Mouse (Mus musculus) cortical plate, adult 2 months (tissue): ENCODE measurements at regions not wholly inside any gene's neighbourhood (a gene's known extent, or its start where the extent isn't known, plus 50 kb on each side); places are given as distances from the start of the nearest gene placed in this dataset.

Experiments
- H3K27ac ChIP-seq: fragments of 200-500 bp; 2 replicates; pipeline ENCODE4 v1.5.1; 2012; ENCODE audit warnings: low read length, control low read depth, inconsistent platforms; ENCODE audit not compliant: insufficient read depth
- H3K4me1 ChIP-seq: fragments of 200-500 bp; 2 replicates; pipeline ENCODE4 v1.6.1; 2011; ENCODE audit warnings: low read length; ENCODE audit not compliant: control insufficient read depth, insufficient read depth
- H3K4me3 ChIP-seq: fragments of 200-500 bp; 2 replicates; pipeline ENCODE4 v1.5.1; 2011; ENCODE audit warnings: mild to moderate bottlenecking, low read length, control low read depth; ENCODE audit not compliant: insufficient read depth
- CTCF ChIP-seq: fragments of 200-500 bp; IDR thresholded peaks from 2 replicates; pipeline ENCODE4 v1.5.1; 2011; ENCODE audit warnings: mild to moderate bottlenecking, control low read depth, low read length; ENCODE audit not compliant: insufficient read depth; ENCODE audit errors: extremely low read depth
- POLR2A ChIP-seq: fragments of 200-500 bp; IDR thresholded peaks from 2 replicates; pipeline ENCODE4 v1.6.1; 2011; ENCODE audit warnings: mild to moderate bottlenecking, low read length, control low read depth; ENCODE audit not compliant: insufficient read depth; ENCODE audit errors: extremely low read depth

DNA sequence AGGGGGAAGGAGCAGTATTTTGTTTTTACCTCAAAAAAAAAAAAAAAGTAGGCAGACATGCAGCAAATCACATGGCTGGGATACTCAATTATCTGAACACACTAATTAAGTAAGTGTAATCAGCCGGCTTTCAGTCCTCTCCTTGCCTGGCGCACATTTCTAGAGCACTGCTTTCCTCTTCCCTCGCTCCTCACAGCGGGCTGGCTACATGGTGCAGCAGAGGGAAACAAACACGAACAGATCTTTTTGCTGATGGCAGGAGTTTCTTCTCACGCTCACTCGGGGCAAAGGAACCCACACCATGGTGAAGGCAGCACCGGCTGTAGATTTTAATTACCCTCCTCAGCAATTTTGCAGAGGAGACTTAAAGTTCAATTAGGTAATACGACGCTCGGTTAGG, 169.7 kb upstream of the Azi2 start:
- TF ChIP-seq CTCF (no peak), POLR2A (no peak)
- Histone ChIP-seq H3K27ac (no peak overlapping the region), H3K4me1 (no peaks in the 10 kb centered on the region), H3K4me3 (peak overlapping the region; percentile 20; the same call in 1 of the 2 replicates)

- H3K4me1 ChIP-seq: no peaks in the 10 kb centered on the region
- no peak overlapping the region for H3K27ac ChIP-seq
- no peak overlapping the region for H3K4me3 ChIP-seq
- TF ChIP-seq CTCF: no peak
- no peak for TF ChIP-seq POLR2A
Observed at GRCm38 (mm10) chr9:117863944-117864343, 176.4 kb upstream of the Azi2 start.

DNA sequence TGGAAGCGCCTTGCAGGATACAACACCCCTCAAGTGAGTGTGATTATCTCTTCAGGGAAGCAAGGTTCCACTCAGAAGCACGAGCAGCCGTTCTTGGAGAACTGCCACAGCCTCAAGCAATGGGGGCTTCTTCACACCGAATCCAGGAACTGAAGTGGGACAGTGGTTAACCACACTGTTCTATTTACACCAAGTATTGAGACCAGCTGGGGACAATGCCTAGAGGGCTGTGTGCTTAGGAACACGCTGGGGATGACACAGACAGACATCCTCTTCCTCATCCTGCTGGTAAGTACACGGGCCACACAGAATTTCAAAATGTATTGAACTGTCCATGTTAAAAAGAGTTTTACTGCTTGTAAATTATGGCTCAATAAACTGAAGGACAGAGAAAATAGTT, 177.0 kb upstream of the Azi2 start:
- TF ChIP-seq POLR2A (no peak), CTCF (no peak)
- H3K4me3 ChIP-seq: no peak overlapping the region
- H3K4me1 ChIP-seq: no peaks in the 10 kb centered on the region
- no peak overlapping the region for H3K27ac ChIP-seq

DNA sequence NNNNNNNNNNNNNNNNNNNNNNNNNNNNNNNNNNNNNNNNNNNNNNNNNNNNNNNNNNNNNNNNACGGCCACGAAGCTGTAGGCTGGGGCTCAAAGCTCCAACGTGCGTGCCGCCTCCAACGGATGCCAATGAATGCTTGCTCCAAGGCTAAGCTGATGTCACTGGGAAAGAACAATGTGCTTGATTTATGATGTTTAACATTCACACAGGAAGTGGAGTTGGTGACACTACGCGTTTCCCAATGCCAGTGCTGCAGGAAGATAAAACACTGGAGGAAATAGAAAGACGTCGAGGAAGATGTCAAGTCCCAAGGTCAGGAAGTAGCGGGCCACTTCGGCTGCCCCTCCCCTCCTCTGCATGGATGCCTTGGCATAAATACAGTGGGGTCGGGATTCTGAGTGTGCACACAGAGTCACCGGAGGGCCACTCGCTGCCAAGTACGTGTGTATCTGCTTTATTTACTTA, 180.7 kb upstream of the Azi2 start:
- no peak overlapping the region for H3K27ac ChIP-seq

GRCm38 (mm10) chr9:117843531-117843930, 196.8 kb upstream of the Azi2 start:
- Histone ChIP-seq H3K27ac (no peak overlapping the region), H3K4me3 (no peak overlapping the region), H3K4me1 (no peaks in the 10 kb centered on the region)
- TF ChIP-seq CTCF (no peak), POLR2A (no peak)

More for the DNA sequence above, 180.7 kb upstream of the Azi2 start:
- Histone ChIP-seq H3K4me1 (no peaks in the 10 kb centered on the region), H3K4me3 (no peak overlapping the region)
- TF ChIP-seq CTCF (no peak), POLR2A (no peak)

DNA sequence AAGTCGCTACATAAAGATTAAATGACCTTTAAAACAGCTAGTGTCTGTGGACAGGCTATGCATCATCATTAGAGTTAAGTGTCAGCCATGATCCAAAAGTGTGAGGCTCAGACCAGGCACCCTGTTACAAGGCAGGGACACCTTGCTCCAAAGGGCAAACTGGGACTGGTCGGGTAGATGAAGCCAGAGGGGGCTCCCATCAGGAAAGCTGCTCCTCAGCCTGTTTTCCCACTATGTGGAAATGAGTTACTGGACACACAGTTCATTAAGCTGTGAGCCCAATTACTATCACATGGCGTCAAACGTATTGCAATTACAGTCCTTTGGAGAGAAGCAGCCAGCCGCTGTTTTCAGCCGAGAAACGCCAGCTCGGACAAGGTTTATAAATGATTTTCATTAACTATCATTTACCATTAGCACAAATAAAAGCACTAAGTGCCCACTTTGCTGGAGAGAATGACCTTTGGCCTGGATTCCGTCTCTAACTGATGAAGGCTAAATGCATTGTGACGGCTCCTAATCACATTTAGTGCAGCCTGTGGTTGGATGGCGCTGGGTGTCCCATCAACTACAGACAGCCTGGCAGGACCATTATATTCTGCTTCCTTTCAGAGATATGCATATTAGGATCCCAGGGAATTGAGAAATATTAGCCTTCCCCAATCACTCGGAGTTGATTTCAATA, 203.5 kb upstream of the Azi2 start:
- no peak for TF ChIP-seq POLR2A
- TF ChIP-seq CTCF: no peak
- Histone ChIP-seq H3K4me1 (no peaks in the 10 kb centered on the region), H3K27ac (no peak overlapping the region), H3K4me3 (no peak overlapping the region)

DNA sequence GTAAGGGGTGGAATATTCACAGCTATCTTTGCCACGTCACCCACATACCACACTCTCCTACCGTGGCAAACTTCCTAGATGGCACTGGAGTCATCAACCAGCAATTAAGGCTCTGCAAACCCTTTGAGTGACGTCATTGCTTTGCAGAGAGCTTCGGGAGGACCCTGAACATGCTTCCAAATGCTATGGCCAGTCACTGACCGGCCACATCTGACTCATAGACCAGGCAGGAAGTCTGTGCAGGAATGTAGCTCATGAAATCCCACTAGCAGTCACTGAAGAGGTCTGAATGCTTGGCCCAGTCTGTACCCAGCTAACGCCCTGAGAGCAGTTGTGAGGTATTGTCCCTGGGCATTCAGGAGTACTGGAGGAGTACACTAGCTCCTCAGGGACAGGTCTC, 203.9 kb upstream of the Rbms3 start:
- no peak for TF ChIP-seq POLR2A
- TF ChIP-seq CTCF: no peak

DNA sequence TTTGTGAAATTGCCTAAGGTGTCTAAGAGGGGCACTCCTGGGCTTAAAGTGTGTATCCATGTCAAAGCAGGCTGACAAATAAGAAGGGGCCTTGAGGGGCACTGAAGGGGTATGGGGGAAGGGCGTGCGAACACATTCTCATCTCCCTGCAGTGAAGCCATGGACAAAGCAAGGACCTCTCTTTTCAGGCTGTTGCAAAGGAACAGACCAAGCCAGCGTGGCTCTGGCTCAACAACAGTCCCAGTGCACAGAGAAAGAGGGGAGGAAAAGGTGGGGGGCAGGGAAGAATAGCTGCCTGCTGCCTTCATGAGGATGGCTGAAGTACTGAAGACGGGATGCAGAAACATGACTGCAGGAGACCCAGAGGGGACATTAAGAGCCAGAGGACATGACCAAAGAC, 184.9 kb upstream of the Rbms3 start:
- TF ChIP-seq CTCF (no peak), POLR2A (no peak)
- no peak overlapping the region for H3K4me3 ChIP-seq

More for the DNA sequence above, 203.9 kb upstream of the Rbms3 start:
- no peak overlapping the region for H3K27ac ChIP-seq
- no peaks in the 10 kb centered on the region for H3K4me1 ChIP-seq
- H3K4me3 ChIP-seq: no peak overlapping the region

DNA sequence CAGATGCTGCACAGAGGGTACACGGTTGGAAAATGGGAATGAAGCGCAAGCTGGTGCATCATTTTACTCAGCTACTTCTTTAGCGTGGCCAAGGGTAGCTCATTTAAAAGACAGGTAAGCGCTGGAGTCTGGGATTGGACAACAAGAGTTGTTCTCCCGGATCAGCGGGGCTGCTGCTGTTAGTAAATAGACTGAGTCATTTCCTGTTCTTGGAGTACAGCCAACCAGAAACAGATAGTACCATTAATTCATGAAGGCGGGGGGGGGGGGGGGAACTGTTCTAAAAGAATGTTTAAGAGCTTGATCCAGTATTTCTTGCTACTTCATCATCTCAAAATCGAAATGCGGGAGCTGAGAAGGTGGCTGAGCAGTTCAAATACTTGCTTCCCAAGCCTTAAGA, 183.5 kb upstream of the Rbms3 start:
- Histone ChIP-seq H3K4me1 (no peaks in the 10 kb centered on the region), H3K4me3 (no peak overlapping the region), H3K27ac (no peak overlapping the region)
- TF ChIP-seq CTCF (no peak), POLR2A (no peak)

More for the DNA sequence above, 184.9 kb upstream of the Rbms3 start:
- no peak overlapping the region for H3K27ac ChIP-seq
- H3K4me1 ChIP-seq: no peaks in the 10 kb centered on the region

DNA sequence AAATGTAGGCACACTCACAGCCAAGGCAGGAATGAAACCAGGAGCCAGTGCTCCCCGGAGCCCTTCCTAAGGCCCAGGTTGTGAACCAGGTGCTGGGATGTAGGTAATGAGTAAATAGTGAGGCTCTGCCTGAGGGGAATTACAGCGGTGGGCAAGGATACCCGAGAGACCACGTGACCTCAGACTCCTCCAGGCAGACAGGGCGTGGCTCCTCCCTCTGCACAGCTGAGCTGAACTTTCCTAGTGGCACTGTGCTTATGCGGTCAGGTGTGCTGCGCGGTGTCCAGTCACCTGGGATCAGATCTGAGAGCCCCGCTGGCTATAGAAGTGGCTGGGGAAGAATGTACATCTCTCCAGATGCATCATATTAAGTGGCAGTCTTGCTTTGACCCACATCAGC, 176.1 kb upstream of the Rbms3 start:
- TF ChIP-seq CTCF (no peak), POLR2A (no peak)

More for the DNA sequence above, 176.1 kb upstream of the Rbms3 start:
- no peak overlapping the region for H3K4me3 ChIP-seq
- no peak overlapping the region for H3K27ac ChIP-seq
- H3K4me1 ChIP-seq: no peaks in the 10 kb centered on the region
